Mouse (Mus musculus) intestine, postnatal 0 days (tissue): Measurements from ENCODE around the gene Gm19426. TPM values are rescaled to one million over a fixed set of nuclear protein-coding genes. Genes with fewer than 3 reads are reported as not detected.

ENCODE experiments used
- ATAC-seq: fragments of 200-750 bp; cut with Nextera tagmentation; 2 replicates; pipeline ENCODE4 v1.8.0; 2017; ENCODE audit warnings: mild to moderate bottlenecking, moderate TSS enrichment, moderate library complexity
- H3K27ac ChIP-seq: fragments of 300-500 bp; sonication (generic); 2 replicates; pipeline ENCODE4 v1.5.1; 2014; ENCODE audit warnings: mild to moderate bottlenecking, low read depth, low read length, moderate library complexity
- H3K27me3 ChIP-seq: fragments of 300-500 bp; sonication (generic); replicated peaks from 2 replicates; pipeline ENCODE4 v1.6.1; 2014; ENCODE audit warnings: low read length, mixed read lengths; ENCODE audit not compliant: control insufficient read depth, insufficient read depth
- H3K36me3 ChIP-seq: fragments of 300-500 bp; sonication (generic); 2 replicates; pipeline ENCODE4 v1.6.1; 2014; ENCODE audit warnings: mild to moderate bottlenecking, moderate library complexity; ENCODE audit not compliant: control insufficient read depth, insufficient read depth
- H3K4me1 ChIP-seq: fragments of 300-500 bp; sonication (generic); replicated peaks from 2 replicates; pipeline ENCODE4 v1.6.1; 2014; ENCODE audit warnings: antibody characterized with exemption, low read length, mixed read lengths; ENCODE audit not compliant: control insufficient read depth, insufficient read depth
- H3K4me2 ChIP-seq: fragments of 300-500 bp; sonication (generic); replicated peaks from 2 replicates; pipeline ENCODE4 v1.6.1; 2014; ENCODE audit warnings: low read depth, mild to moderate bottlenecking, moderate library complexity
- H3K4me3 ChIP-seq: fragments of 300-500 bp; sonication (generic); 2 replicates; pipeline ENCODE4 v1.5.1; 2014; ENCODE audit warnings: low read depth, low read length
- H3K9ac ChIP-seq: fragments of 300-500 bp; sonication (generic); 2 replicates; pipeline ENCODE4 v1.6.1; 2014; ENCODE audit warnings: mild to moderate bottlenecking, low read depth, low read length
- H3K9me3 ChIP-seq: fragments of 300-500 bp; sonication (generic); 2 replicates; pipeline ENCODE4 v1.6.1; 2016; ENCODE audit warnings: mixed run types; ENCODE audit not compliant: control insufficient read depth
- CTCF ChIP-seq: sonication (generic); IDR thresholded peaks from 2 replicates; pipeline ENCODE4 v1.5.1; 2016; ENCODE audit warnings: low read depth, mild to moderate bottlenecking, control low read depth, antibody characterized with exemption, moderate library complexity
- WGBS: fragments of 180-500 bp; shearing (Covaris S2); extraction: QIAGEN DNeasy Blood & Tissue Kit; methylation state at CpG from one replicate; pipeline ENCODE4 v1.1.7; 2014; 5-methylcytosine and 5-hydroxymethylcytosine counted together
- polyA plus RNA-seq: library from polyadenylated mRNA; unstranded; fragments of >200 nt; fragmentation: Nextera tagmentation; extraction: Ambion mirVana; gene quantifications from 2 replicates; pipeline ENCODE4 v1.2.1, GENCODE M21; 2015

Gene Gm19426
- polyA plus RNA-seq, 1 experiment from 2014 or later, result 2.5 TPM

- no peaks in the 10 kb centered on the region for H3K27me3 ChIP-seq
- peak within 1 kb of the TSS; percentile 74 for H3K27ac ChIP-seq
- TF ChIP-seq CTCF, result no peak; the same call in 1 of the 2 replicates
- peak; percentile 98 for ATAC-seq
- no peaks in the 10 kb centered on the region for H3K9me3 ChIP-seq
- H3K4me2 ChIP-seq, result peak within 1 kb of the TSS; percentile 83
- under 1% methylated on average over 38 of the region's 39 CpGs for WGBS
- peak within 1 kb of the TSS; percentile 57 for H3K9ac ChIP-seq
- 0 out of 2 replicates have a peak, but pooled peaks cover 3% of the 10 kb centered on the region for H3K4me1 ChIP-seq
- peak within 1 kb of the TSS; percentile 57 for H3K4me3 ChIP-seq
- H3K36me3 ChIP-seq, result peaks cover 21% of the 10 kb centered on the region; the same call in 1 of the 2 replicates
These were observed 16.1 kb downstream of the Gm19426 start, which contains the start of gene Clp1 for GRCm38 (mm10) chr2:84727172-84727858. Gene Clp1 (minus strand): TSS chr2:84727350.

GRCm38 (mm10) chr2:84726716-84727115 is 16.7 kb downstream of the Gm19426 start:
- no peak for TF ChIP-seq CTCF
- Histone ChIP-seq H3K9me3 (no peaks in the 10 kb centered on the region), H3K9ac (peak overlapping the region; percentile 57), H3K4me1 (0 out of 2 replicates have a peak, but pooled peaks cover 3% of the 10 kb centered on the region), H3K4me3 (peak overlapping the region; percentile 57), H3K4me2 (peak overlapping the region; percentile 83), H3K27ac (no peak overlapping the region), H3K36me3 (peaks cover 21% of the 10 kb centered on the region; the same call in 1 of the 2 replicates), H3K27me3 (no peaks in the 10 kb centered on the region)
- no peak for ATAC-seq
- 4% methylated on average over 9 of the region's 9 CpGs for WGBS

GRCm38 (mm10) chr2:84725770-84726169 is 17.7 kb downstream of the Gm19426 start:
- 94% methylated on average over 10 of the region's 10 CpGs for WGBS
- peaks cover 21% of the 10 kb centered on the region; the same call in 1 of the 2 replicates for H3K36me3 ChIP-seq
- peak overlapping the region; percentile 83 for H3K4me2 ChIP-seq
- no peak overlapping the region for H3K27ac ChIP-seq
- H3K9me3 ChIP-seq, result no peaks in the 10 kb centered on the region
- no peak for ATAC-seq
- no peak overlapping the region for H3K4me3 ChIP-seq
- H3K4me1 ChIP-seq, result 0 out of 2 replicates have a peak, but pooled peaks cover 3% of the 10 kb centered on the region
- TF ChIP-seq CTCF, result no peak
- no peak overlapping the region for H3K9ac ChIP-seq
- no peaks in the 10 kb centered on the region for H3K27me3 ChIP-seq

GRCm38 (mm10) chr2:84723856-84724255 is 19.6 kb downstream of the Gm19426 start:
- Histone ChIP-seq H3K4me1 (0 out of 2 replicates have a peak, but pooled peaks cover 3% of the 10 kb centered on the region), H3K4me2 (no peak overlapping the region), H3K9me3 (no peaks in the 10 kb centered on the region), H3K27ac (no peak overlapping the region), H3K27me3 (no peaks in the 10 kb centered on the region), H3K4me3 (no peak overlapping the region), H3K9ac (no peak overlapping the region), H3K36me3 (peaks cover 21% of the 10 kb centered on the region; the same call in 1 of the 2 replicates)
- 94% methylated on average over 14 of the region's 14 CpGs for WGBS
- no peak for TF ChIP-seq CTCF
- no peak for ATAC-seq

- no peaks in the 10 kb centered on the region for H3K9me3 ChIP-seq
- no peak overlapping the region for H3K4me2 ChIP-seq
- no peak for TF ChIP-seq CTCF
- ATAC-seq, result no peak
- H3K27ac ChIP-seq, result no peak overlapping the region
- no peaks in the 10 kb centered on the region for H3K27me3 ChIP-seq
- no peak overlapping the region for H3K9ac ChIP-seq
- H3K4me3 ChIP-seq, result no peak overlapping the region
- WGBS, result 78% methylated on average over 3 of the region's 3 CpGs
- peaks cover 21% of the 10 kb centered on the region; the same call in 1 of the 2 replicates for H3K36me3 ChIP-seq
- H3K4me1 ChIP-seq, result 0 out of 2 replicates have a peak, but pooled peaks cover 3% of the 10 kb centered on the region
These were observed 22.3 kb downstream of the Gm19426 start for GRCm38 (mm10) chr2:84721182-84721581.

- TF ChIP-seq CTCF, result no peak
- no peak overlapping the region for H3K4me3 ChIP-seq
- ATAC-seq, result no peak
- H3K27me3 ChIP-seq, result no peaks in the 10 kb centered on the region
- H3K27ac ChIP-seq, result no peak overlapping the region
- no peak overlapping the region for H3K9ac ChIP-seq
- peaks cover 20% of the 10 kb centered on the region; the same call in 1 of the 2 replicates for H3K36me3 ChIP-seq
- 92% methylated on average over 2 of the region's 2 CpGs for WGBS
- no peaks in the 10 kb centered on the region for H3K9me3 ChIP-seq
- 0 out of 2 replicates have a peak, but pooled peaks cover 3% of the 10 kb centered on the region for H3K4me1 ChIP-seq
- no peak overlapping the region for H3K4me2 ChIP-seq
These were observed 22.7 kb downstream of the Gm19426 start for GRCm38 (mm10) chr2:84720718-84721117.
